Mouse (Mus musculus) megakaryocyte, embryonic 14.5 days (primary cell): ENCODE measurements around the gene St6galnac3. TPM values are rescaled to one million over a fixed set of nuclear protein-coding genes. Genes with fewer than 3 reads are reported as not detected.

Source experiments
- H3K27me3 ChIP-seq: replicated peaks from 2 replicates; pipeline ENCODE3; 2012; ENCODE audit warnings: inconsistent platforms
- H3K36me3 ChIP-seq: replicated peaks from 2 replicates; pipeline ENCODE3; 2012; ENCODE audit warnings: low read length, inconsistent platforms, mixed read lengths
- H3K4me1 ChIP-seq: 2 replicates; pipeline ENCODE4 v1.6.1; 2012; ENCODE audit warnings: inconsistent platforms
- H3K4me3 ChIP-seq: replicated peaks from 2 replicates; pipeline ENCODE3; 2012; ENCODE audit warnings: moderate library complexity, mild to moderate bottlenecking, inconsistent platforms
- H3K9me3 ChIP-seq: 2 replicates; pipeline ENCODE4 v1.6.1; 2012; ENCODE audit warnings: inconsistent platforms
- FLI1 ChIP-seq: IDR thresholded peaks from 2 replicates; pipeline ENCODE4 v1.6.1; 2012; ENCODE audit warnings: low read length, inconsistent platforms, mixed read lengths
- GATA1 ChIP-seq: IDR thresholded peaks from 3 replicates; pipeline ENCODE4 v1.6.1; 2012; ENCODE audit warnings: mixed read lengths, low read length, inconsistent platforms, borderline replicate concordance
- polyA plus RNA-seq: library from polyadenylated mRNA; stranded (reverse); fragments of >175 nt; gene quantifications from 2 replicates; pipeline ENCODE4 v1.2.3, GENCODE M21; 2012; ENCODE audit warnings: low replicate concordance; ENCODE audit not compliant: insufficient read depth

The St6galnac3 gene
- polyA plus RNA-seq, 1 experiment, result 0.04 TPM

DNA sequence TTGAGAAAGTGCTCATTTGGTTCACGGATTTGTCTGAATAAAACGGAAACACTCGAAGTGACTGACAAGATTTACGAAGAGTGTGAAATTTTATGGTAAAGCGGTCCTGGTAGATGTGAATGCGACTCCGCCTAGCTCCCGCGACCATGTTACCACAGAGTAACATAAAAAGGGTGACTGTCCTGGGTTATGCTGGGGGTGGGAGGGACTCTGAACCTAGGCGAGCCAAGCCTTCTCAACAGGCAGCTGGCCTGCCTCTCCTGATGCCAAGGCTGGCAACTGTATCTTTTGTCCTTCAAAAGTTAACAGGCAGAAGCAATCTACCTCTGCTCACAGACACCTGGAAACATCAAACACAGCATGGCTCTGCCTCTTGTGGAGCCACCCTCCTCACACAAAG is 9.8 kb upstream of the St6galnac3 start:
- Histone ChIP-seq H3K4me3 (no peak overlapping the region), H3K27me3 (peaks cover 37% of the 10 kb centered on the region), H3K4me1 (peaks cover 3% of the 10 kb centered on the region; the same call in 1 of the 2 replicates), H3K9me3 (no peaks in the 10 kb centered on the region), H3K36me3 (no peaks in the 10 kb centered on the region)
- TF ChIP-seq GATA1 (no peak), FLI1 (no peak)

DNA sequence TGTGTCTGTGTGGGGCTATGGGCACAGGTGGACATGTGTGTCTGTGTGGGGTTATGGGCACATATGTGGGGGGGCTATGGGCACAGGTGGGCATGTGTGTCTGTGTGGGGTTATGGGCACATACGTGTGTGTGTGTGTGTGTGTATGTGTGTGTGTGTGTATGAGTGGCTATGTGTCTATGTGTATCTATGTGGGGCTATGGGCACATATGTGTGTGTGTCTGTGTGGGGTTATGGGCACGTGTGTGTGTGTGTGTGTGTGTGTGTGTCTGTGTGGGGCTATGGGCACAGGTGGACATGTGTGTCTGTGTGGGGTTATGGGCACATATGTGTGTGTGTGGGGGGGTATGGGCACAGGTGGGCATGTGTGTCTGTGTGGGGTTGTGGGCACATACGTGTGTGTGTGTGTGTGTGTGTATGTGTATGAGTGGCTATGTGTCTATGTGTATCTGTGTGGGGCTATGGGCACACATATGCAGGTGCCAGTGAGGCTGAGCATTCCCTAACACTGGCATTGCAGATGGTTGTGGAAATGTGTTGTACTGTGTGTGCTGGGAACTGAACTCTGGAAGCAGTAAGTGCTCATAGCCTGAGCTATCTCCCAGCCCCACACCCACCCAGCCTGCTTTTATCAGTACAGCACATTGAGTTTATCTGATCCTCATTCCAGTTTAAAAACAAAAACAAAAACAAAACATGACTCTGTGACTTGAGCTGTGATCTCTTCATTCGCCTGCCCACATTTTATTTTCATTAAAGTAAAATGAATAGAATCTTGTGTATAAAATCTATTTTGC is 8.6 kb upstream of the St6galnac3 start:
- H3K36me3 ChIP-seq, result no peaks in the 10 kb centered on the region
- H3K4me1 ChIP-seq, result peaks cover 3% of the 10 kb centered on the region; the same call in 1 of the 2 replicates
- no peaks in the 10 kb centered on the region for H3K9me3 ChIP-seq
- H3K27me3 ChIP-seq, result peaks cover 32% of the 10 kb centered on the region
- TF ChIP-seq FLI1 (no peak), GATA1 (no peak)
- H3K4me3 ChIP-seq, result no peak overlapping the region

DNA sequence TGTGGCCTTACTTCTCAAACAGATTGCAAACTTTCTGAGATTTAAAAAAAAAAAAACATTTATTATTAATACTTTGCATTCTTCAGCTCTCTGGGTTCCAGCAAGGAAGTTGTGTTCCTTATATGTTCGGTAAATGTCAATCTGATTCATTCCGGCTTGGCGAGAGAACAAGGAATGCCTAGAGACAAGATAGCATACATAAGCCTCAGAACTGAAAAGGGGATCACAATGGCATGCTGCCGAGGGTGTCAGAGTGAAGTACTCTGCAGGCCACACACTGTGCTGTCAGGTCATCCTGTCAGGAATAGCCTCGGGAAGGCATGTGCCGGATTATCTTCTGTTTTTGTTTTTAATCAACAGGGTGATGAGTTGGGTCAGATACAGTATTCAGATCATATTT is 7.8 kb upstream of the St6galnac3 start:
- Histone ChIP-seq H3K4me1 (peaks cover 6% of the 10 kb centered on the region), H3K36me3 (no peaks in the 10 kb centered on the region)
- no peak for TF ChIP-seq GATA1
- no peak for TF ChIP-seq FLI1

DNA sequence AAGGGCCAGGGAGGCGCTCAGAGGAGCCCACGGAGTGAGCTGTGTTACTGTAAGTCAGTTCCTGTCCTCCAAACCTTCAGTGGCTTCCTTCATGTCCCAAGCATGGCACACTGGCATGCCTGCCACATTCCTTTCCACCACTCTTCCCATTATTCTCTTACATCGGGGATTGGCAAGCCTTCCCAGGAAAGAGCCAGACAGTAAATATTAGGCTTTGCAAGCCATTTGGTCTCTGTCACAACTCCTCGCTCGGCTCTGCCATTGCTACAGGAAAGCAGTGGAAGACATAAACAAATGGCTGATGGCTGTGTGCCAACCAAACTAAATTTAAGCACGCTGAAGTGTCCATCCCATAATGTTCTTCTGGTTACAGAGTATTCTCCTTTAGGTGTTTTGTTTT is 7.1 kb upstream of the St6galnac3 start:
- Histone ChIP-seq H3K36me3 (no peaks in the 10 kb centered on the region), H3K4me1 (peaks cover 10% of the 10 kb centered on the region), H3K27me3 (peaks cover 25% of the 10 kb centered on the region), H3K9me3 (no peaks in the 10 kb centered on the region), H3K4me3 (no peak overlapping the region)
- no peak for TF ChIP-seq FLI1
- no peak for TF ChIP-seq GATA1

More for the DNA sequence above, 7.8 kb upstream of the St6galnac3 start:
- H3K27me3 ChIP-seq, result peaks cover 29% of the 10 kb centered on the region
- no peak overlapping the region for H3K4me3 ChIP-seq
- H3K9me3 ChIP-seq, result no peaks in the 10 kb centered on the region

DNA sequence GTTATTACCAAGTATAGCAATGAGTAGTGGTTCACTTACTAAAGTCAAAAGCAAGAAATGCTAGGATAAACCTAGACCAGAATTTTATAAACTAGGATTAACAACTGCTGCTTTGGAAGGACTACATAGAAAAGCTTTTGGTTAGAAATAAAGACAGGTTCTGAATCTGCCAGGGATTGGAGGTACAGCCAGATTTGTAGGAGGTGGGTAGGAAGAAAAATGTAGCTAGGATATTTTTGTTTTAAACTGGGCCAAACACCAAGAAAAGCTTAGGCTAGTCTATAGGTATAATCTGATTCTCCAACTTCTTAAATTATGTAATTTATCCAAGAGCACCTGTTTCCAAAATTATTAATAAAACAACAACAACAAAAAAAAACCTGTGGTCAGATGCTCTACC is 3.6 kb upstream of the St6galnac3 start:
- Histone ChIP-seq H3K4me3 (no peak overlapping the region), H3K36me3 (no peaks in the 10 kb centered on the region), H3K27me3 (peaks cover 34% of the 10 kb centered on the region), H3K4me1 (peaks cover 35% of the 10 kb centered on the region), H3K9me3 (no peaks in the 10 kb centered on the region)
- no peak for TF ChIP-seq GATA1
- no peak for TF ChIP-seq FLI1

DNA sequence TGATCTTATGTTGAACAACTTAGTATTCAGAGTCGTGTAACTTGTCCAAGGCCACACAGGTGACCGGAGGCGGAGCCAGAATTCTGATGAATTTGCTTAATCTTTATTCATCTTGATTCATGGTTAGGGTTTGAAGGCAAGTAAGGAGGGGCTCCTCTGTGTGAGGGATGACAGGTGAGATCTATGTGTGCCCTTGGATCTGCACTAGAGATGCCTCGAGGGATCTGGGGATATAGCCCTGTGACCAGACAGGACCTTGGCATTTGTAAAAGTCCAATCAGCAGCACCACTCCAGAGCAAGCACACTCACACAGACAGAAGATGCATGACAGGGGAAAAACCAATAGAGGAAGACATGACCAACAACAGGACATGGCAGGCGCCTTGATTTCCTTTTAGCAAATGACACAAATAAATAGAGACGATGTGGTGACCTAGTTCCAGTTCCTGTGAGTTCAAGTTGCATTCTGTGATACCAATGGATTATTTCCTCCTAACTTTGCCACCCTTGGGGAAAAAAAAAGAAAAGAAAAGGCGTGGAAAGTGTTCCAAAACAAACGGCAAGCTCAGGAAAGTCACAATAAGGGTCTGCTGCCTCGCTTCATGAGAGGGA is 1.4 kb downstream of the St6galnac3 start:
- H3K36me3 ChIP-seq, result no peaks in the 10 kb centered on the region
- peaks cover 81% of the 10 kb centered on the region for H3K4me1 ChIP-seq
- peaks cover 25% of the 10 kb centered on the region for H3K27me3 ChIP-seq
- no peak for TF ChIP-seq FLI1
- TF ChIP-seq GATA1, result no peak
- peak overlapping the region; percentile 96 for H3K4me3 ChIP-seq
- H3K9me3 ChIP-seq, result no peaks in the 10 kb centered on the region

DNA sequence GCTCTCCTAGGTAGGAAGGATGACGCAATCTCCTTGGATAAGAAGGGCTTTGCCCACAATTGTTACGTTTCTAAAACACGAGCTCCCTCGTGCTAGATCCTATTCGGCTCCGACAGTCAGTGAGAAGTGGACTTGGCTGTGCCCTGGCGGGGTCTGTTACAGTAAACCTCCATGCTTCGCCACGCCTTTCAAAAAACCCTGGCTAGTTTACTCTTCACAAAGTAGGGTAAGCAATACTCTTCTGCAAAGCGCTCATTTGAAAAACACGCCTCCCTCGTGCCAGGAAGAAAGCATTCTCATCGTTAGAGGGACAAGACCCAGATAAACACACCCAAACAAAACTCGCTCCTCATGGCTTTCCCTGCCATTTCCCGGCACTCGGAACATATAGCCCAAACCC is 3.4 kb downstream of the St6galnac3 start:
- Histone ChIP-seq H3K27me3 (peaks cover 20% of the 10 kb centered on the region), H3K4me3 (peak overlapping the region; percentile 42), H3K9me3 (peaks cover 7% of the 10 kb centered on the region), H3K36me3 (peaks cover 4% of the 10 kb centered on the region), H3K4me1 (peaks cover 91% of the 10 kb centered on the region)
- TF ChIP-seq FLI1, result no peak
- TF ChIP-seq GATA1, result no peak

DNA sequence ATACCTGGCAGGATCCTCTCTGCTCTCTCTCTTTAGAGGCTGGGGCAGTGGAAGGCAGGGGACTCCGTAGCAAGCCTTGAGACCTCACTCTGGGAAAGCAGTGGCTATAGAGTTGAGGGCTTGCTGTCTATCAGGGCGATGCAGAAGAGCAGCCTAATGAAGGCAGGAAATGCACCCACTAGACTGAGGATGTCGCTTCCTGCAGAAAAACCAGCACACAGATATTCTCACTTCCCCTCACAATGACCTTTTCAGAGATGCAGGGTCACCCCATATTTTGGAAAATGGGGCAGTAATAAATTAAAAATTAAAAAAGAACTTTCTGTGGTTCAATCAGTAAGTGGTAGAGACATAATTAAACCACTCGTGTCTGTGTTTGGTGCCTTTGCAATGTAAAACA is 4.1 kb downstream of the St6galnac3 start:
- no peak for TF ChIP-seq FLI1
- no peak for TF ChIP-seq GATA1
- Histone ChIP-seq H3K9me3 (peaks cover 7% of the 10 kb centered on the region), H3K27me3 (peaks cover 17% of the 10 kb centered on the region), H3K36me3 (peaks cover 4% of the 10 kb centered on the region), H3K4me3 (peak overlapping the region; percentile 75), H3K4me1 (peaks cover 89% of the 10 kb centered on the region)

DNA sequence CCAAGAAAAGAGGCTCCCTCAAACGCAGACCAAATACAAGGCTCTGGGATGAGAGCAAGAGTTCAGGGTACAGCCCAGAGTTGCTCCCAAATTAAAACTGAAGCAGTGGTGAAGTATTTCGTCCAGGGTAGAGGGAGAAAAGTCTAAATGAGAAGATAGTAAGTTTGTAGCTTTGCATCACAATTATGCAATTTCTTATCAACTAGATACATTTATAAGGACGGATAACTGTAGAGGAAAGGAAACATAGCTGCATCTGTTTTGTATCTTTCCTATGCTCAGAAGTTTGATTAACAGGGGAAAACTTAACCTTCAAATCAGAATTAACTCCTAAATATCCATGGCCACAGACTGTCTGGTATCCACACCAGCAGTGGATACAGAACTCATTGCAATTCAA is 4.7 kb downstream of the St6galnac3 start:
- TF ChIP-seq FLI1 (no peak), GATA1 (no peak)
- H3K9me3 ChIP-seq, result peaks cover 7% of the 10 kb centered on the region
- H3K27me3 ChIP-seq, result peaks cover 13% of the 10 kb centered on the region
- H3K4me3 ChIP-seq, result no peak overlapping the region
- peaks cover 83% of the 10 kb centered on the region for H3K4me1 ChIP-seq
- peaks cover 4% of the 10 kb centered on the region for H3K36me3 ChIP-seq
